Mouse (Mus musculus): ENCODE measurements around the gene Ccdc158.

DNA sequence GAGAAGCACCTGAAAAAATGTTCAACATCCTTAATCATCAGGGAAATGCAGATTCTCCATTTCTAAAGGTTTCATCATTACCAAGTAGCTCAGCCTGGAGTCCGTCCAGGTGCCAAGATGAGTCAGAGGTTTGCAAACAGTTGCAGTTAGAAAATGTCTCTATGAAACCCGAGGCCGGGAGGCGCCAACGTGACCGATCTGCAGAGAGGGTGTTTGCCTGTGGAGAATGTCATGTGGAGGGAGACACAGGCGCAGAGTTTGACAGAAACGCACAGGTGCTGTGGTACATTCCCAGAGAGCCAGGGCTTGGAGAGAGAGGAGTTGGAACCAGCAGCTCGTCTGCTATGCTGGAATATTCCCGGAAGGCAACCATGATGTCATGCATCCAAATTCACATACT, 76.0 kb downstream of the Ccdc158 start:
- TF ChIP-seq POLR2A (IDR thresholded peaks at IDR 0.05; ENCODE audit: low read depth, low read length) = no peak
- TF ChIP-seq CTCF (conservative IDR thresholded peaks at IDR 0.05; ENCODE audit: insufficient read depth, insufficient read length, low read depth, low read length) = no peak

Measured in kidney, adult 2 months (tissue).